Mouse (Mus musculus) midbrain, postnatal 0 days (tissue): ENCODE data around the gene Slc24a2. TPM values are rescaled to one million over a fixed set of nuclear protein-coding genes. Genes with fewer than 3 reads are reported as not detected.

ENCODE experiments used
- ATAC-seq: fragments of 200-750 bp; cut with Nextera tagmentation; 2 replicates; pipeline ENCODE4 v1.8.0; 2017; ENCODE audit warnings: moderate number of reproducible peaks, mild to moderate bottlenecking, moderate TSS enrichment, moderate library complexity; ENCODE audit not compliant: low FRiP score
- DNase-seq: peaks from one replicate; pipeline ENCODE4 v3.0.0-alpha.2; 2015; ENCODE audit warnings: low spot score
- H3K27ac ChIP-seq: fragments of 300-500 bp; sonication (generic); 2 replicates; pipeline ENCODE4 v1.5.1; 2014; ENCODE audit warnings: low read depth, mild to moderate bottlenecking, low read length, mixed read lengths
- H3K27me3 ChIP-seq: fragments of 300-500 bp; sonication (generic); 2 replicates; pipeline ENCODE4 v1.6.1; 2014; ENCODE audit warnings: low read length, control low read depth, mixed read lengths; ENCODE audit not compliant: insufficient read depth
- H3K36me3 ChIP-seq: fragments of 300-500 bp; sonication (generic); 2 replicates; pipeline ENCODE4 v1.6.1; 2014; ENCODE audit warnings: low read length, control low read depth, mixed read lengths; ENCODE audit not compliant: insufficient read depth
- H3K4me1 ChIP-seq: fragments of 300-500 bp; sonication (generic); 2 replicates; pipeline ENCODE4 v1.6.1; 2014; ENCODE audit warnings: mild to moderate bottlenecking, control low read depth, antibody characterized with exemption, low read length, mixed read lengths; ENCODE audit not compliant: insufficient read depth
- H3K4me2 ChIP-seq: fragments of 300-500 bp; sonication (generic); 2 replicates; pipeline ENCODE4 v1.6.1; 2014; ENCODE audit warnings: low read depth, mild to moderate bottlenecking, low read length, mixed read lengths; ENCODE audit not compliant: poor library complexity, severe bottlenecking
- H3K4me3 ChIP-seq: fragments of 300-500 bp; sonication (generic); 2 replicates; pipeline ENCODE4 v1.5.1; 2014; ENCODE audit warnings: low read depth, mild to moderate bottlenecking, low read length, moderate library complexity
- H3K9ac ChIP-seq: fragments of 300-500 bp; sonication (generic); replicated peaks from 2 replicates; pipeline ENCODE4 v1.6.1; 2014; ENCODE audit warnings: mild to moderate bottlenecking, low read length, moderate library complexity, mixed read lengths; ENCODE audit not compliant: poor library complexity, severe bottlenecking
- H3K9me3 ChIP-seq: fragments of 300-500 bp; sonication (generic); 2 replicates; pipeline ENCODE4 v1.6.1; 2016; ENCODE audit warnings: low read length, control low read depth
- CTCF ChIP-seq: IDR thresholded peaks from 2 replicates; pipeline ENCODE4 v1.5.1; 2016; ENCODE audit warnings: antibody characterized with exemption, mild to moderate bottlenecking
- WGBS: fragments of 180-500 bp; shearing (Covaris S2); extraction: QIAGEN DNeasy Blood & Tissue Kit; methylation state at CpG from one replicate; pipeline ENCODE4 v1.1.7; 2014; 5-methylcytosine and 5-hydroxymethylcytosine counted together
- polyA plus RNA-seq: library from polyadenylated mRNA; unstranded; fragments of >200 nt; fragmentation: Nextera tagmentation; extraction: Ambion mirVana; gene quantifications from 2 replicates; pipeline ENCODE4 v1.2.1, GENCODE M21; 2015
- total RNA-seq: library from RNA; depleted of rRNA; stranded (reverse); fragments of >200 nt; gene quantifications from 2 replicates; pipeline ENCODE4 v1.2.3, GENCODE M21; 2014

The Slc24a2 gene
- total and polyA plus RNA-seq, 2 experiments from 2014 or later: 3.3 to 19.4 TPM

DNA sequence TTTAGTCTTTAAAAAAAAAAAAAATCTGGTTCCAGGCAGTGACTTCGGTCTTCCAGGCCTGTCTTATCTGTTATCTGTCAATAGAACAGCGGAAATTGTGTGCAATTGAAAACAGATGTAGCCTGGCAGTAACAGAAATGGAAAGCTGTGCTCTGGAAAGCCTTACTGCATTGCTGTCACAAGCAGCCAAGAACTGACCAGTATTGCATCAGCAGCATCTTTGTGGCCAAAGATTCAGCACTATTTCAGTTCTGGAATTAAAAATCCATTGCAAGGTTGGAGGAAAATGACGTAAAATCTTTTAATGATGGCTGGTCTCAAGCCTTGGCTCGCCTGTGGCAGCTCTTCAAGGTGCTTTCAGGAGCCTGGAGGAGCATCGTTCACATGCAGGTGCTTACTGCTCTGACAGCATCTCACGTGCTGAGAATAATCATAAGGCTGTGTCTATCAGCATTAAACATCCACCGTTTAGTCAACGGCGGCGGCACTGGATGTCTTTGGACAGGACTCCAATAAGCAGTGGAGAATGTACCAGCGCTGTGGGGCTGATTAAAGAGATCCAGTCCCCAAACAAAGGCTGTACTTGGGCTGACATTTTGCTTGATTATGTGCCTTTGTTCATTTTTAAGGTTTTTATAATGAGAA, 143.2 kb downstream of the Slc24a2 start:
- Histone ChIP-seq H3K4me2 (no peak overlapping the region), H3K36me3 (no peaks in the 10 kb centered on the region), H3K9me3 (no peaks in the 10 kb centered on the region), H3K4me1 (no peaks in the 10 kb centered on the region), H3K27me3 (no peaks in the 10 kb centered on the region), H3K27ac (peak overlapping the region; percentile 62; the same call in 1 of the 2 replicates), H3K9ac (no peak overlapping the region), H3K4me3 (no peak overlapping the region)
- 29% methylated on average over 11 of the region's 11 CpGs for WGBS
- TF ChIP-seq CTCF: no peak
- DNase-seq (peak; percentile 61), ATAC-seq (peak; percentile 81)

DNA sequence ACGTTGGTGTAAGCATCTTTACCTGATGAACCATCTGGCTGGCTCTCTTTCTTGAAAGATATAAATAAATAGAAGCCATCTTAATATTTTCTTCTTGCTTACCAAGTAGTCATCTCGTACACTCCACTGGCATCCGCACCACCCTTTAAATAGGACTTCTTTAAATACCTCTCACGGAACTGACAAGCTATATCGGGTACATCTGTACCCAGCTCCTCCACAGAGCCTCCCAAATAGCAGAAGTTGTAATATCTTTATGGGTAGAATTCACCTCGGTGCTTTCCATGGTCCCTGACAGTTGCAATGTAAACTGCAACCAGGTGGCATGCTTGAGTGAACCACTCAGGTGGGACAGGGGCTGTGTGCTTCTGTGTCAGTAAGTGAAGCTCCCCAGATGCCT, 149.0 kb downstream of the Slc24a2 start:
- no peak overlapping the region for H3K27ac ChIP-seq
- 93% methylated on average over 6 of the region's 6 CpGs for WGBS
- TF ChIP-seq CTCF: no peak

GRCm38 (mm10) chr4:87079305-87079704, 151.0 kb downstream of the Slc24a2 start:
- no peak overlapping the region for H3K27ac ChIP-seq
- no peak overlapping the region for H3K4me3 ChIP-seq
- no peaks in the 10 kb centered on the region for H3K4me1 ChIP-seq
- H3K9me3 ChIP-seq: no peaks in the 10 kb centered on the region
- no peaks in the 10 kb centered on the region for H3K27me3 ChIP-seq
- H3K9ac ChIP-seq: no peak overlapping the region
- TF ChIP-seq CTCF: no peak
- no peak overlapping the region for H3K4me2 ChIP-seq
- H3K36me3 ChIP-seq: no peaks in the 10 kb centered on the region
- DNase-seq: no peak
- 75% methylated on average over 4 of the region's 4 CpGs for WGBS
- no peak for ATAC-seq

More for the DNA sequence above, 149.0 kb downstream of the Slc24a2 start:
- H3K36me3 ChIP-seq: no peaks in the 10 kb centered on the region
- H3K4me2 ChIP-seq: no peak overlapping the region
- H3K9ac ChIP-seq: no peak overlapping the region
- no peaks in the 10 kb centered on the region for H3K27me3 ChIP-seq
- H3K4me1 ChIP-seq: no peaks in the 10 kb centered on the region
- no peak overlapping the region for H3K4me3 ChIP-seq
- no peak for ATAC-seq
- DNase-seq: no peak
- H3K9me3 ChIP-seq: no peaks in the 10 kb centered on the region

DNA sequence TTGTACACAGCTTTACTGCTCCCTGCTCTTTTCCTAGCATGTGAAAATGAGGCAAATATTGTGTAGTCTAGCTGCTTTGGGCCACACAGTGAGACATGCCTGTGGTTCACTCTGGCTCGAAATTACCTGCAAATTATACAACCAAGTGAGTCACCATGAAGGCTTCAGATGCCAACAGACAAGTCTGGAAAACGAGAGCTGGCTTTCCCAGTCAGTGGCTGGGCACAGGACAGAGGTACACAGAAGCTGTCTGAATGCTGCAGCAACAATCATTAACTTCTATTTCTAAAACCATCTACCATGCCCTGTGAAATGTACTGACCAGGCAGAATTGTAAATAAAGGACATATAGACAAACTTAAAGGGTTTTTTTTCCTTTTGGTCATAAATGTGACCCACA, 151.6 kb downstream of the Slc24a2 start:
- Histone ChIP-seq H3K9ac (no peak overlapping the region), H3K4me2 (no peak overlapping the region)

DNA sequence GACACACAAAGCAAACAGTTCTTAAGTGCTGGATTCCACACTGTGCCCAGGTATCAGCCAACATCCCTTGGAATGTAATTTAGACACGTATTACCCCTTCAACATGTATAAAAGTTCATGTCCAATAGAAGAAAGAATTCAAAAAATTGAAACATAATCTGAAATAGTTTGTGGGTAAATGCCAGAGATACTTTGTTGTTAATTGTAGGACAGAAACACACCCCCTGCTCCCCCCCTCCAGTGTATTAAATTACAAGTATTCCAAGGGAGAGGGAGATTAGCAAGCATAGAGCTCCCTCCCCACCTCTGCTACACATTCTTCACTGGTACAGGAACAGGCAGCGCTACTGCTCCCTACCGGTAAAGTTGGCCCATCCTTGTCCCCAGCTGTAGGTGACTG, 154.5 kb downstream of the Slc24a2 start:
- H3K27me3 ChIP-seq: no peaks in the 10 kb centered on the region
- no peak for TF ChIP-seq CTCF
- H3K9ac ChIP-seq: no peak overlapping the region
- no peak overlapping the region for H3K4me3 ChIP-seq
- DNase-seq: no peak
- 56% methylated on average over 3 of the region's 3 CpGs for WGBS
- H3K27ac ChIP-seq: no peak overlapping the region
- no peak overlapping the region for H3K4me2 ChIP-seq
- no peak for ATAC-seq
- no peaks in the 10 kb centered on the region for H3K36me3 ChIP-seq
- H3K4me1 ChIP-seq: no peaks in the 10 kb centered on the region
- no peaks in the 10 kb centered on the region for H3K9me3 ChIP-seq

More for the DNA sequence above, 151.6 kb downstream of the Slc24a2 start:
- H3K4me3 ChIP-seq: no peak overlapping the region
- H3K27me3 ChIP-seq: no peaks in the 10 kb centered on the region
- no peaks in the 10 kb centered on the region for H3K36me3 ChIP-seq
- 57% methylated on average over 2 of the region's 2 CpGs for WGBS
- H3K4me1 ChIP-seq: no peaks in the 10 kb centered on the region
- no peaks in the 10 kb centered on the region for H3K9me3 ChIP-seq
- H3K27ac ChIP-seq: no peak overlapping the region
- no peak for DNase-seq
- ATAC-seq: no peak
- TF ChIP-seq CTCF: no peak

GRCm38 (mm10) chr4:87068121-87068520, 162.2 kb downstream of the Slc24a2 start:
- Histone ChIP-seq H3K36me3 (no peaks in the 10 kb centered on the region), H3K4me2 (no peak overlapping the region), H3K9ac (no peak overlapping the region), H3K27ac (no peak overlapping the region), H3K27me3 (no peaks in the 10 kb centered on the region), H3K9me3 (no peaks in the 10 kb centered on the region), H3K4me1 (no peaks in the 10 kb centered on the region), H3K4me3 (no peak overlapping the region)
- TF ChIP-seq CTCF: no peak
- DNase-seq (no peak), ATAC-seq (no peak)
- 78% methylated on average over 3 of the region's 3 CpGs for WGBS
